Comparison of ENCODE assay signal across 8 mouse cellular contexts in genomic region chr6:92090497-92090896, GRCm38 (mm10). TPM values are rescaled to one million over a fixed set of nuclear protein-coding genes. Genes with fewer than 3 reads are reported as not detected.
DNase-seq lines count a peak whose midpoint lies in the region; ATAC-seq lines count a peak whose summit lies in the region.

No protein-coding gene starts in this region.

- no peaks in the 10 kb centered on the region for H3K27me3 ChIP-seq in kidney, embryonic 15.5 days
- H3K27me3 ChIP-seq in hindbrain, embryonic 12.5 days, result no peaks in the 10 kb centered on the region
- no peaks in the 10 kb centered on the region for H3K27me3 ChIP-seq in midbrain, embryonic 13.5 days

- peak overlapping the region; percentile 100 for H3K27ac ChIP-seq in kidney, embryonic 15.5 days
- H3K27ac ChIP-seq in hindbrain, embryonic 12.5 days, result peak overlapping the region; percentile 99
- peak overlapping the region; percentile 99 for H3K27ac ChIP-seq in midbrain, embryonic 13.5 days

- no peaks in the 10 kb centered on the region for H3K9me3 ChIP-seq in kidney, embryonic 15.5 days (replicated peaks)
- no peaks in the 10 kb centered on the region for H3K9me3 ChIP-seq in hindbrain, embryonic 12.5 days (replicated peaks)
- H3K9me3 ChIP-seq in midbrain, embryonic 13.5 days, result no peaks in the 10 kb centered on the region

- peak overlapping the region; percentile 99 for H3K4me3 ChIP-seq in kidney, embryonic 15.5 days (replicated peaks)
- peak overlapping the region; percentile 81 for H3K4me3 ChIP-seq in hindbrain, embryonic 12.5 days
- H3K4me3 ChIP-seq in midbrain, embryonic 13.5 days (replicated peaks), result peak overlapping the region; percentile 97

- WGBS in kidney, embryonic 15.5 days, result 5% methylated on average over 4 of the region's 4 CpGs
- WGBS in hindbrain, embryonic 12.5 days, result 4% methylated on average over 4 of the region's 4 CpGs
- under 1% methylated on average over 4 of the region's 4 CpGs for WGBS in midbrain, embryonic 13.5 days

- no peak for ATAC-seq in kidney, embryonic 15.5 days (replicated peaks; ENCODE audit: low FRiP score)
- no peak for ATAC-seq in hindbrain, embryonic 12.5 days (ENCODE audit: low FRiP score)
- ATAC-seq in midbrain, embryonic 13.5 days, result peak; percentile 7; the same call in 1 of the 2 replicates
- ATAC-seq in inflammation-experienced regulatory T-cells, adult 6 months, result no peak

- DNase-seq in kidney, postnatal 14 days, result no peak
- peak; percentile 53 for DNase-seq in R1 (ENCODE audit: low read depth, low spot score)
- DNase-seq in left cerebral cortex, adult 18-20 months (ENCODE audit: low spot score in 2 of 2), result no peak
- DNase-seq in urinary bladder, adult 18-20 months (ENCODE audit: low spot score in 2 of 2), result no peak

- no peaks in the 10 kb centered on the region for H3K36me3 ChIP-seq in kidney, embryonic 15.5 days
- no peaks in the 10 kb centered on the region for H3K36me3 ChIP-seq in hindbrain, embryonic 12.5 days
- no peaks in the 10 kb centered on the region for H3K36me3 ChIP-seq in midbrain, embryonic 13.5 days

- H3K9ac ChIP-seq in kidney, embryonic 15.5 days, result peak overlapping the region; percentile 97
- peak overlapping the region; percentile 97 for H3K9ac ChIP-seq in hindbrain, embryonic 12.5 days
- peak overlapping the region; percentile 98 for H3K9ac ChIP-seq in midbrain, embryonic 13.5 days (replicated peaks)

- H3K4me1 ChIP-seq in kidney, embryonic 15.5 days, result peaks cover 37% of the 10 kb centered on the region
- peaks cover 26% of the 10 kb centered on the region for H3K4me1 ChIP-seq in hindbrain, embryonic 12.5 days
- peaks cover 39% of the 10 kb centered on the region for H3K4me1 ChIP-seq in midbrain, embryonic 13.5 days (replicated peaks)

- H3K4me2 ChIP-seq in kidney, embryonic 15.5 days, result peak overlapping the region; percentile 75
- peak overlapping the region; percentile 75 for H3K4me2 ChIP-seq in hindbrain, embryonic 12.5 days (replicated peaks)
- H3K4me2 ChIP-seq in midbrain, embryonic 13.5 days (replicated peaks), result peak overlapping the region; percentile 65

RNA-seq across cellular contexts. Expression of gene Nr2c2, which starts 0.7 kb away (rescaled TPM):
- 18.8 and 19.8 TPM in 2 replicates for polyA plus RNA-seq in kidney, embryonic 15.5 days (2015; fragmentation: Nextera tagmentation; extraction: Ambion mirVana)
- polyA plus RNA-seq in hindbrain, embryonic 12.5 days (2016; fragmentation: Nextera tagmentation; extraction: Ambion mirVana), result 33.3 and 35.1 TPM in 2 replicates
- polyA plus RNA-seq in midbrain, embryonic 13.5 days (2015; fragmentation: Nextera tagmentation; extraction: Ambion mirVana), result 22.0 and 23.9 TPM in 2 replicates
- 100 to 1,000 TPM in 1 of 2 experiments, 10 to 100 TPM in 1; 99.1 to 105 TPM for total RNA-seq in left cerebral cortex, adult 18-20 months (2021)
- 100 to 1,000 TPM in 1 of 3 experiments, 10 to 100 TPM in 2; 56.7 to 125 (median 94.5) TPM for polyA plus RNA-seq in inflammation-experienced regulatory T-cells, adult 6 months (2017; shearing (Covaris generic))
